Mouse (Mus musculus): ENCODE data around the gene Gm17606. TPM values are rescaled to one million over a fixed set of nuclear protein-coding genes. Genes with fewer than 3 reads are reported as not detected.

Gm17606 gene
- polyA plus RNA-seq, 2 experiments from 2014 or later, result not detected

DNA sequence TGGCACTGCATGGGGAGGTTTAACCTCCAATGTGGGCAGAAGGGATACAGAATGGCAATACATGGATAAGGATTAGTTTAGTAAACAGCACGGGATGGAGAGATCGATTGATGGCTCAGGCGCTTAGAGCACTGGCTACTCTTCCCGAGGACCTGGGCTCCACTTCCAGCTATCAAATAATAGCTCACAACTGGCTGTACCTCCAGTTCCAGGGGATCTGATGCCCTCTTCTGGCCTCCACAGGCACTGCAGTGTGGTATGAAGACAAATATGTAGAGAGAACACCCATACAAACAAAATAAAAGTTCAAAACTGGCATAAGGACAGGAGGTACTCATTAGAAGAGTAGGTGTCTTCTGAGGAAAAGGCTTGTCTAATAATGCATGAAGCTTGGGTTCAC is 28.6 kb downstream of the Gm17606 start:
- ATAC-seq, result peak; percentile 57

- no peak for ATAC-seq
Measured at GRCm38 (mm10) chr14:54674317-54674716, 33.6 kb downstream of the Gm17606 start.

DNA sequence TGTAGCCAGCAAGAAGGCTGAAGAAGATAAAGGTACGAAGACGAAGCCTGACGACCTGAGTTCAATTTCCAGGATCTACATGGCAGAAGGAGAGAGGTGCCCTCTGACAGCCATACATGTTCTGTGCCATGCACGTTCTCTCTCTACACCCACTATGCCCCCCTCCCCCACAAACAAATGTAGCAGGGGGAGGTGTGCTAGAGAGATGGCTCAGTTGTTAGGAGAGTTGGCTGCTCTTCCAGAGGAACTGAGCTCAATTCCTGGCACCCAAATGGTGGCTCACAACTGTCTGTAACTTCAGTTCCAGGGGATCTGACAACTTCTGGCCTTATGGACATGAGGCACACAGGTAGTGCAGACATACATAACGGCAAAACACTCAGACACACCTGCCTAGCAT is 35.5 kb downstream of the Gm17606 start:
- no peak for ATAC-seq

DNA sequence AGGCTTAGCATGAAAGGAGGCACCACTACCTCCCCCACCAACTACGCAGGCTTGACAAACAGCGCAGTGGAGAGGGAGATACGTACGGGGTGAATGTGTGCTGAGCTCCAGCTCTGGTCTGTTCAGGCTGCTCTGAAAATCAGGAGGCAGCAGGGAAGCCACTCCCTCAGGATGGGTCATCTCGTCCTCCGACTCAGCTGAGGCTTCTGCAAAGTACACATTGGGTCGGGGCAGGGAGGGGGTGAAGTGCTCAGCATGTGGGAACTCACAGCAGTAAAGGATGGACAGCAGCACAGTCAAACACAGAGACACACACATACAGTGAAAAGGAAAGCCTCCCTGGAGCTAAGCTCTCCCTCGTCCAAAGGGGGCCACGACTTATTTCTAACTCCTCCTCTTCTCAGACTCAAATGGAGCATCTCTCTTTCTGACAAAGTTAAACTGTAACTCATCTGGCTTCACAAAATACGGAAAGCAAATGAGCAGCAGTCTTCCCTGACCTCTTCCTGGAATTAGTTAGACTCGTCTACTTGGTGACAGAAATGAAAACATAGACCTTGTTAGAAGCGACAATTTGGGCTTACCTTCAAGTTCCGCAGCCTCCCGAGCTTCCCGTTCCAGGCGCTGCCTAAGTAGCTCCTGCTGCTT is 38.0 kb downstream of the Gm17606 start:
- ATAC-seq, result no peak

DNA sequence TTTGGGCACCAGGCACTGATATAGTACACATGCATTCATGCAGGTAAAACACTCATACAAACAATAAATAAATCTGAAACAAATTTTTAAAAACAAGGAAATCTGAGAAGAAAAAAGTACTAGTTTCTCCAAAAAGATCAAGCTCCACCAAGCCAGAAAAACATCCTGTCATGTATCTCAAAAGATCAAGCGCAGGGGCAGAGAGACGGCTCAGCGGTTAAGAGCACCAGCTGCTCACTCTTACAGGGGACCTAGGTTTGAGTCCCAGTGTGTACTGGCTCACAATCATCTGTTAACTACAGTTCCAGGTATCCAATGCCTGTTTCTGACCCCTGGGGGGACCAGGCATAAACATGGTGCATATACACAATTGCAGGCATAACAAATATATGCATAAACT is 41.6 kb downstream of the Gm17606 start:
- no peak for ATAC-seq

- ATAC-seq, result no peak
Measured at GRCm38 (mm10) chr14:54685471-54685870, 44.7 kb downstream of the Gm17606 start.

DNA sequence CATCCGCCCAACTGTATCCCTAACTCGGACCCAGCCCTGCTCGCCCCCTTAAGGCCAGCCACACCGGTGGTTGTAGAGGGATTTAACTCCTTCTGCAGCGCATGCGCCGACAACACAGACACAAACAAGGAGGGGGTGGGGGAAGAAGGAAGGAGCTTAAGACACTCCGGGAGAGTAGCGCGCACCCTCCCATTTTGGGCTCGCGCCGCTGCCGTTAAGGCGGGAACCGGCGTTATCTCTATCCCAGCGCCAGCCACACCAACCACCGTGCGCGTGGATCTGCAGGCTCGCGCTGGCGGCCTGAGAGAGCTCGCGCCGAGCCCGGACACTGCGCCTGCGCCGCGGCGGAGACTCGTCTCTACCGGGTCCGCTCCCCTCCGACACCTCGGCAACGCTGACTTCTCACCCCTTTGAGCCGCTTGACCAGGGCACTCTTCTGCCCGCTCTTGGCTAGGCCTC is 45.3 kb downstream of the Gm17606 start, which contains the start of gene 1700123O20Rik:
Gene 1700123O20Rik, plus strand, starts transcription at position 154 of the 459 bp plus-strand sequence.
- peak; percentile 26 for ATAC-seq

GRCm38 (mm10) chr14:54686522-54687143 is 45.9 kb downstream of the Gm17606 start, which contains the start of gene Acin1:
Gene Acin1 (minus strand): TSS chr14:54686931.
- ATAC-seq, result peak; percentile 94

GRCm38 (mm10) chr14:54687251-54687650 is 46.5 kb downstream of the Gm17606 start:
- no peak for ATAC-seq

DNA sequence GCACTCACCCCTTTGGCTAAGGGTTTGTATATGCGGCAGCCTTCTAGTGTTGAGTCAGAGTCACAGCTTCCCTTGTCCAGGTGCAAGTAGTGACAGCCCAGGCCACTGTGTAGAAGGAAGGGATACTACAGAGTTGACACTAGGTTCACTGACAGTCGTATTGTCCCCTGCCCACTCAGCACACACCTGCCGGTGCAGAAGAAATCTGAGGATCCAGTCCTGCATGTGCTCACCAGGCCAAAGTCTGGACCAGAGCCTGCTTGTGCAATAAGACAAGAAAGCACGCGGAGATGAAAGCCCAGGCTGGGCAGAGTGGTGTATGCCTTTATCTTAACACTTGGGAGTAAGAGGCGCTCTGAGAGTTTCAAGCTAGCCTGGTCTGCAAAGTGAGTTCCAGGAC is 54.3 kb downstream of the Gm17606 start:
- no peak for ATAC-seq

- ATAC-seq, result no peak
Measured at GRCm38 (mm10) chr14:54696752-54697151, 56.0 kb downstream of the Gm17606 start.

Other genes with a start within 250 kb of the Gm17606 start
- 1 to 10 TPM in 1 of 2 experiments, under 1 TPM in 1; 0.54 to 1.1 TPM for gene Slc7a7, start 223.2 kb upstream of the Gm17606 start, polyA plus RNA-seq (2017; shearing (Covaris generic))
- 100 to 1,000 TPM; 315 to 319 TPM for gene Mrpl52, start 214.0 kb upstream of the Gm17606 start, polyA plus RNA-seq (2017; shearing (Covaris generic))
- gene Mmp14, start 209.3 kb upstream of the Gm17606 start, polyA plus RNA-seq (2017; shearing (Covaris generic)), result under 1 TPM; 0.24 to 0.25 TPM
- 10 to 100 TPM; 57.4 to 62.2 TPM for gene Lrp10, start 176.8 kb upstream of the Gm17606 start, polyA plus RNA-seq (2017; shearing (Covaris generic))
- gene Rem2, start 164.9 kb upstream of the Gm17606 start, polyA plus RNA-seq (2017; shearing (Covaris generic)), result under 1 TPM; 0.57 TPM
- 10 to 100 TPM; 31.4 to 32.9 TPM for gene Prmt5, start 123.4 kb upstream of the Gm17606 start, polyA plus RNA-seq (2017; shearing (Covaris generic))
- 10 to 100 TPM; 30.2 to 33.5 TPM for gene Haus4, start 86.3 kb upstream of the Gm17606 start, polyA plus RNA-seq (2017; shearing (Covaris generic))
- gene Ajuba, start 63.4 kb upstream of the Gm17606 start, polyA plus RNA-seq (2017; shearing (Covaris generic)), result under 1 TPM in 1 of 2 experiments, not detected in 1; 0.20 TPM
- 1 to 10 TPM; 2.3 TPM for gene 4931414P19Rik, start 35.0 kb upstream of the Gm17606 start, polyA plus RNA-seq (2017; shearing (Covaris generic))
- gene Psmb5, start 22.9 kb upstream of the Gm17606 start, polyA plus RNA-seq (2017; shearing (Covaris generic)), result 100 to 1,000 TPM; 178 to 210 TPM
- not detected for gene Psmb11, start 19.5 kb upstream of the Gm17606 start, polyA plus RNA-seq (2017; shearing (Covaris generic))
- under 1 TPM; 0.16 to 0.31 TPM for gene Cdh24, start 412 bp downstream of the Gm17606 start, polyA plus RNA-seq (2017; shearing (Covaris generic))
- 10 to 100 TPM; 91.8 to 93.8 TPM for gene 1700123O20Rik, start 45.3 kb downstream of the Gm17606 start, polyA plus RNA-seq (2017; shearing (Covaris generic))
- gene Acin1, start 46.0 kb downstream of the Gm17606 start, polyA plus RNA-seq (2017; shearing (Covaris generic)), result 100 to 1,000 TPM; 136 to 148 TPM
- gene Gm29776, start 57.9 kb downstream of the Gm17606 start, polyA plus RNA-seq (2017; shearing (Covaris generic)), result not detected
- gene Cebpe, start 71.2 kb downstream of the Gm17606 start, polyA plus RNA-seq (2017; shearing (Covaris generic)), result not detected
- gene Slc7a8, start 141.0 kb downstream of the Gm17606 start, polyA plus RNA-seq (2017; shearing (Covaris generic)), result not detected
- gene Rnf212b, start 173.2 kb downstream of the Gm17606 start, polyA plus RNA-seq (2017; shearing (Covaris generic)), result not detected
- gene Homez, start 230.0 kb downstream of the Gm17606 start, polyA plus RNA-seq (2017; shearing (Covaris generic)), result 1 to 10 TPM; 5.1 to 8.0 TPM
- gene Ppp1r3e, start 236.6 kb downstream of the Gm17606 start, polyA plus RNA-seq (2017; shearing (Covaris generic)), result under 1 TPM in 1 of 2 experiments, not detected in 1; 0.93 TPM
- gene Bcl2l2, start 242.4 kb downstream of the Gm17606 start, polyA plus RNA-seq (2017; shearing (Covaris generic)), result 1 to 10 TPM; 1.5 to 2.4 TPM
- gene Gm20521, start 242.5 kb downstream of the Gm17606 start, polyA plus RNA-seq (2017; shearing (Covaris generic)), result not detected

Data from activated CD4-positive, CD25-positive, alpha-beta regulatory T cell, adult 4 months (primary cell).